Mouse (Mus musculus): ENCODE data around the gene Gm17535.
A peak's percentile ranks its signal among the peaks of the same experiment; 100 is the strongest.
"Not testable (repeated sequence)": the region's sequence is repeated elsewhere in the genome, so short reads cannot be mapped to it uniquely, and the experiment has no call there.

Gm17535 gene

DNA sequence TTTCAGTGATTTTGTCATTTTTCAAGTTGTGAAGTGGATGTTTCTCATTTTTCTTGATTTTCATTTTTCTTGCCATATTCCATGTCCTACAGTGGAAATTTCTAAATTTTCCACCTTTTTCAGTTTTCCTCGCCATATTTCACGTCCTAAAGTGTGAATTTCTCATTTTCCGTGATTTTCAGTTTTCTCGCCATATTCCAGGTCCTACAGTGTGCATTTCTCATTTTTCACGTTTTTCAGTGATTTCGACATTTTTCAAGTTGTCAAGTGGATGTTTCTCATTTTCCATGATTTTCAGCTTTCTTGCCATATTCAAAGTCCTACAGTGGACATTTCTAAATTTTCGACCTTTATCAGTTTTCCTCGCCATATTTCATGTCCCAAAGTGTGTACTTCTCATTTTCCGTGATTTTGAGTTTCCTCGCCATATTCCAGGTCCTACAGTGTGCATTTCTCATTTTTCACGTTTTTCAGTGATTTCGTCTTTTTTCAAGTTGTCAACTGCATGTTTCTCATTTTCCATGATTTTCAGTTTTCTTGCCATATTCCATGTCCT lies 9.4 kb upstream of the Gm17535 start, which contains the start of gene Gm10717:
Gene Gm10717, plus strand, starts transcription at position 506 of the 556 bp plus-strand sequence.
- DNase-seq (ENCODE audit: low read depth, low spot score): not testable (repeated sequence)

DNA sequence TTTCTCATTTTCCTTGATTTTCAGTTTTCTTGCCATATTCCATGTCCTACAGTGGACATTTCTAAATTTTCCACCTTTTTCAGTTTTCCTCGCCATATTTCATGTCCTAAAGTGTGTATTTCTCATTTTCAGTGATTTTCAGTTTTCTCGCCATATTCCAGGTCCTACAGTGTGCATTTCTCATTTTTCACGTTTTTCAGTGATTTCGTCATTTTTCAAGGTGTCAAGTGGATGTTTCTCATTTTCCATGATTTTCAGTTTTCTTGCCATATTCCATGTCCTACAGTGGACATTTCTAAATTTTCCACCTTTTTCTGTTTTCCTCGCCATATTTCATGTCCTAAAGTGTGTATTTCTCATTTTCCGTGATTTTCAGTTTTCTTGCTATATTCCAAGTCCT lies 8.7 kb upstream of the Gm17535 start:
- not testable (repeated sequence) for DNase-seq (ENCODE audit: low read depth, low spot score)

DNA sequence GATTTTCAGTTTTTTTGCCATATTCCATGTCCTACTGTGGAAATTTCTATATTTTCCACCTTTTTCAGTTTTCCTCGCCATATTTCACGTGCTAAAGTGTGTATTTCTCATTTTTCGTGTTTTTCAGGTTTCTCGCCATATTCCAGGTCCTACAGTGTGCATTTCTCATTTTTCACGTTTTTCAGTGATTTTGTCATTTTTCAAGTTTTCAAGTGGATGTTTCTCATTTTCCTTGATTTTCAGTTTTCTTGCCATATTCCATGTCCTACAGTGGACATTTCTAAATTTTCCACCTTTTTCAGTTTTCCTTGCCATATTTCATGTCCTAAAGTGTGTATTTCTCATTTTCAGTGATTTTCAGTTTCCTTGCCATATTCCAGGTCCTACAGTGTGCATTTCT lies 8.3 kb upstream of the Gm17535 start:
- not testable (repeated sequence) for DNase-seq (ENCODE audit: low read depth, low spot score)

DNA sequence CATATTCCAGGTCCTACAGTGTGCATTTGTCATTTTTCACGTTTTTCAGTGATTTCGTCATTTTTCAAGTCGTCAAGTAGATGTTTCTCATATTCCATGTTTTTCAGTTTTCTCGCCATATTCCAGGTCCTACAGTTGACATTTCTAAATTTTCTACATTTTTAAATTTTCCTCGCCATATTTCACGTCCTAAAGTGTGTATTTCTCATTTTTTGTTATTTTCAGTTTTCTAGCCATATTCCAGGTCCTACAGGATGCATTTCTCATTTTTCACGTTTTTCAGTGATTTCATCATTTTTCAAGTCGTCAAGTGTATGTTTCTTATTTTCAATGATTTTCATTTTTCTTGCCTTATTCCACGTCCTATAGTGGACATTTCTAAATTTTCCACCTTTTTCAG lies 7.7 kb upstream of the Gm17535 start:
- DNase-seq (ENCODE audit: low read depth, low spot score): not testable (repeated sequence)

DNA sequence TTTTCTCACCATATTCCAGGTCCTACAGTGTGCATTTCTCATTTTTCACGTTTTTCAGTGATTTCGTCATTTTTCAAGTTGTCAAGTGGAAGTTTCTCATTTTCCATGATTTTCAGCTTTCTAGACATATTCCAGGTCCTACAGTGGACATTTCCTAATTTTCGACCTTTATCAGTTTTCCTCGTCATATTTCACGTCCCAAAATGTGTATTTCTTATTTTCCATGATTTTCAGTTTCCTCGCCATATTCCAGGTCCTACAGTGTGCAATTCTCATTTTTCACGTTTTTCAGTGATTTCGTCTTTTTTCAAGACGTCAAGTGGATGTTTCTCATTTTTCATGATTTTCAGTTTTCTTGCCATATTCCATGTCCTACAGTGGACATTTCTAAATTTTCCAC lies 7.2 kb upstream of the Gm17535 start:
- DNase-seq (ENCODE audit: low read depth, low spot score): peak; percentile 73

DNA sequence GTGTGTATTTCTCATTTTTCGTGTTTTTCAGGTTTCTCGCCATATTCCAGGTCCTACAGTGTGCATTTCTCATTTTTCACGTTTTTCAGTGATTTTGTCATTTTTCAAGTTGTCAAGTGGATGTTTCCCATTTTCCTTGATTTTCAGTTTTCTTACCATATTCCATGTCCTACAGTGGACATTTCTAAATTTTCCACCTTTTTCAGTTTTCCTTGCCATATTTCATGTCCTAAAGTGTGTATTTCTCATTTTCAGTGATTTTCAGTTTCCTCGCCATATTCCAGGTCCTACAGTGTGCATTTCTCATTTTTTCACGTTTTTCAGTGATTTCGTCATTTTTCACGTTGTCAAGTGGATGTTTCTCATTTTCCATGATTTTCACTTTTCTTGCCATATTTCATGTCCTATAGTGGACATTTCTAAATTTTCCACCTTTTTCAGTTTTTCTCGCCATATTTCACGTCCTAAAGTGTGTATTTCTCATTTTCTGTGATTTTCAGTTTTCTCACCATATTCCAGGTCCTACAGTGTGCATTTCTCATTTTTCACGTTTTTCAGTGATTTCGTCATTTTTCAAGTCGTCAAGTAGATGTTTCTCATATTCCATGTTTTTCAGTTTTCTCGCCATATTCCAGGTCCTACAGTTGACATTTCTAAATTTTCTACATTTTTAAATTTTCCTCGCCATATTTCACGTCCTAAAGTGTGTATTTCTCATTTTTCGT lies 5.0 kb upstream of the Gm17535 start:
- DNase-seq (ENCODE audit: low read depth, low spot score): not testable (repeated sequence)

DNA sequence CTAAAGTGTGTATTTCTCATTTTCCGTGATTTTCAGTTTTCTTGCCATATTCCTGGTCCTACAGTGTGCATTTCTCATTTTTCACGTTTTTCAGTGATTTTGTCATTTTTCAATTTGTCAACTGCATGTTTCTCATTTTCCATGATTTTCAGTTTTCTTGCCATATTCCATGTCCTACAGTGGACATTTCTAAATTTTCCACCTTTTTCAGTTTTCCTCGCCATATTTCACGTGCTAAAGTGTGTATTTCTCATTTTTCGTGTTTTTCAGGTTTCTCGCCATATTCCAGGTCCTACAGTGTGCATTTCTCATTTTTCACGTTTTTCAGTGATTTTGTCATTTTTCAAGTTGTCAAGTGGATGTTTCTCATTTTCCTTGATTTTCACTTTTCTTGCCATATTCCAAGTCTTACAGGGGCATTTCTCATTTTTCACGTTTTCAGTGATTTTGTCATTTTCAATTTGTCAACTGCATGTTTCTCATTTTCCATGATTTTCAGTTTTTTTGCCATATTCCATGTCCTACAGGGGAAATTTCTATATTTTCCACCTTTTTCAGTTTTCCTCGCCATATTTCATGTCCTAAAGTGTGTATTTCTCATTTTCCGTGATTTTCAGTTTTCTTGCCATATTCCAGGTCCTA lies 3.6 kb upstream of the Gm17535 start:
- DNase-seq (ENCODE audit: low read depth, low spot score): peak; percentile 100

DNA sequence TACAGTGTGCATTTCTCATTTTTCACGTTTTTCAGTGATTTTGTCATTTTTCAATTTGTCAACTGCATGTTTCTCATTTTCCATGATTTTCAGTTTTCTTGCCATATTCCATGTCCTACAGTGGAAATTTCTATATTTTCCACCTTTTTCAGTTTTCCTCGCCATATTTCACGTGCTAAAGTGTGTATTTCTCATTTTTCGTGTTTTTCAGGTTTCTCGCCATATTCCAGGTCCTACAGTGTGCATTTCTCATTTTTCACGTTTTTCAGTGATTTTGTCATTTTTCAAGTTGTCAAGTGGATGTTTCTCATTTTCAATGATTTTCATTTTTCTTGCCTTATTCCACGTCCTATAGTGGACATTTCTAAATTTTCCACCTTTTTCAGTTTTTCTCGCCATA lies 2.2 kb downstream of the Gm17535 start, which contains the start of gene Gm10715:
Gene Gm10715, plus strand, starts transcription at position 301 of the 400 bp plus-strand sequence.
- not testable (repeated sequence) for DNase-seq (ENCODE audit: low read depth, low spot score)

DNA sequence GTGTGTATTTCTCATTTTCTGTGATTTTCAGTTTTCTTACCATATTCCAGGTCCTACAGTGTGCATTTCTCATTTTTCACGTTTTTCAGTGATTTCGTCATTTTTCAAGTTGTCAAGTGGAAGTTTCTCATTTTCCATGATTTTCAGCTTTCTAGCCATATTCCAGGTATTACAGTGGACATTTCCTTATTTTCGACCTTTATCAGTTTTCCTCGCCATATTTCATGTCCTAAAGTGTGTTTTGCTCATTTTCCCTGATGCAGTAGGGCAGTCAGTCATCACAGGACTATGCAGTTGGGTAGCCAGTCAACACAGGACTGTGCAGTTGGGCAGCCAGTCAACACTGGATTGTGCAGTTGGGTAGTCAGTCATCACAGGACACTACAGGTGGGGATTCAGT lies 3.8 kb downstream of the Gm17535 start:
- DNase-seq (ENCODE audit: low read depth, low spot score): peak; percentile 13
